Mouse (Mus musculus) neural tube, postnatal 0 days (tissue): ENCODE measurements around the gene Zfp54. TPM values are rescaled to one million over a fixed set of nuclear protein-coding genes. Genes with fewer than 3 reads are reported as not detected.

ENCODE experiments used
- polyA plus RNA-seq: library from polyadenylated mRNA; unstranded; fragments of >200 nt; fragmentation: Nextera tagmentation; extraction: Ambion mirVana; gene quantifications from 2 replicates; pipeline ENCODE4 v1.2.1, GENCODE M21; 2015

The Zfp54 gene
- 3.2 and 3.6 TPM in 2 replicates for polyA plus RNA-seq

DNA sequence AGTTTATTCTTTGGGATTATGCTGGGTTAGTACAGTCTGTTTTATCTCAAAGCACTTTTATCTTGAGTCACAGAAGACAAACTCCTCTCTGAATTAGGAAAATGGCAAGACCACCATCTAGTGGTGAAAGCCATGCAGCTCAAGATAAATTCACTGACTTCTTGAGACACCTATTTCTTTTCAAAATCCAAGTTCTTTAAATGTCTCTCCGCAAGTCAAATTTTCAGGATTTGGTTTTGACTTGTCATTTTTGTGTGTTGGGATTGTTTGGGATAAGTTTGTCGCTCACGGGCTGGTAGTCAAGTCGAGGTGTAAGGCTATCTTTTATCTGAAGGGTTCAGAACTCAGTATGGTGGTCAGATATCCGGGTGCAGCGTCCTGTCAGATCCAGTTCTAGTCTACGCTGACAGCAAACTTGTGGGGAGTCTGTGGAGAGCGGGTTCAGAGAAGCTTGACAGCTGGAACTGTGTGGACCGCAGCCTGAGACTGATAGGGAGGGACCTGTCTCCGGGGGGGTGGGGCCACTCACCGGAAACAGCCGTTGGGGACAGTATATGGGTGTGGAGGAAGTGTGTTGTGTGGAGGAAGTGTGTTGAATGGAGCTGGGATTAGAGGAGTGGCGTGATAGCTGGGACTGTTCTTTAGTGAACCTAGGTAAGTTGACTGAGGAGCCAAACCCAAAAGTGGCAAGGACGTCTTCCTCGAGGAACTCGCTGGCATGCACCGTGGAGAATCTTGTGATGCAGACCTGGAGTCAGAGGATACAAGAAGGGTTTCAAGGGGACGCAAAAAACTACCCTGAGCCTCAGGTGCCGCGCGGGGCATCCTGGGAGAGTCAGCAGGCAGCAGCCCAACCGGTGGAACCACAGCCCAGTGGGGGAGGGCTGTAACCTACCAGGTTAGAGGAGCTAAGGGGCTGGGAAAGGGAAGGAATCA is at the start of gene Zfp54:
Zfp54 (plus strand) TSS at position 564 of the 936 bp plus-strand sequence.

DNA sequence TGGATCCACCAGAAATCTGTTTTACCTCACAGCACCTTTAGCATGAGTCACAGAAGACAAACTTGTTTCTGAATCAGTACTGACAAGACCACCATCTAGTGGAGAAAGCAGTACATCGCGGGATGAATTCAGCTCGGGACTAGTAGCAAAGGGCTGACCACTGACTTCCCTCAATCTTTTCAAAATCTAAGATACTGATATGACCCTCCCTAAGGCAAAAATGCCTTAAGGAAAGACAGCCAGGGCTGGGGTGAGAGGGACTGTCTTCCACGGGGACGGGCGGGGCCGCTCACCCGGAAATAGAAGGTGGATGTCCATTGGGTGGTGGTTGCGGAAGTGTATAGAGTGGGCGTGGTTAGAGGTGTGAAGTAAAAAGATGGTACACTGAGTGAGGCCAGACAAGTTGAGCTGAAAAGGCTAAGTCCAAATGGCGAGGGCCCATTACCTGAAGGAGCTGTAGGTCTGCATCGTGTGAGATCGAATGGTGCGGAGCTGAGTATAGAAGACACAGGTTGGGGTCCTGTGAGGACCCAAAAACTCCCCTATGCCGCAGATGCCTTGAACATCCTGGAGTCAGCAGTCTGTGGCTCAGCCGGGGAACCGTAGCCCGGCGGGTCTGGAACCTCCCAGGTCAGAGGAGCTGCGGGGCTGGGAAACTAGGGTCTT is 39.5 kb upstream of the Zfp54 start, which contains the start of gene Zfp677:
Zfp677 (plus strand) TSS at position 358 of the 666 bp plus-strand sequence.

DNA sequence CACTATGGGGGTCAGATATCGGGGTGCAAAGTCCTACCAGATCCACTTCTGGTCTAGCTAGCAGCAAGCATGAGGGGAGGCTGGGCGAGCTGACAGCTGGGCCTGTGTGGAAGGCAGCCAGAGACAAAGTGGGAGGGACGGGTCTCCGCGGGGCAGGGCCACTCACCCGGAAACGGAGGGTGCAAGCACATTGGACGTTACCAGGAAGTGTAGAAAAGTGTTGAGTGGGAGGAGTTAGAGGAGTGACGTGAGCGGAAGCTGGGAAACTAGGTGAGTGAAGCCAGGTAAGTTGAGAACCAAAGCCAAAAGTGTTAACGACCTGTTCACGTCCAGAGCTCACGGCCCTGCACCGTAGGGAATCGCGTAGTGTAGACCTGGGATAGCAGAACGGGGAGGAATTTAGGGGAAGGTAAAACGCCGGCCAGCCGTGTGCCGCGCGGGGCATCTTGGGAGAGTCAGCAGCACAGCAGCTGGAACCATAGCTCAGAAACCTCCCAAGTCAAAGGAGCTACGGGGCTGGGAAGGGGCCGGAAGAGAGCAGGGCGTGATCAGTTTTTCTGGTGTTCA is 27.2 kb downstream of the Zfp54 start, which contains the start of gene Zfp51:
Zfp51 (plus strand) TSS at position 237 of the 567 bp plus-strand sequence.

Other genes starting within 250 kb of the Zfp54 start
- gene Vmn1r234, start 197.1 kb upstream of the Zfp54 start, polyA plus RNA-seq = not detected in 2 replicates
- not detected in 2 replicates for gene Vmn1r235, start 166.8 kb upstream of the Zfp54 start, polyA plus RNA-seq
- not detected in 2 replicates for gene Vmn1r236, start 140.3 kb upstream of the Zfp54 start, polyA plus RNA-seq
- gene Vmn1r237, start 111.4 kb upstream of the Zfp54 start, polyA plus RNA-seq = not detected in 2 replicates
- gene Zfp677, start 39.5 kb upstream of the Zfp54 start, polyA plus RNA-seq = 3.5 and 4.1 TPM in 2 replicates
- gene Zfp51, start 27.1 kb downstream of the Zfp54 start, polyA plus RNA-seq = 7.6 and 8.1 TPM in 2 replicates
- gene Zfp53, start 65.8 kb downstream of the Zfp54 start, polyA plus RNA-seq = 8.6 TPM in 2 replicates
- 2.8 TPM in 2 replicates for gene Zfp52, start 112.3 kb downstream of the Zfp54 start, polyA plus RNA-seq
- 13.4 and 13.5 TPM in 2 replicates for gene Zfp948, start 143.8 kb downstream of the Zfp54 start, polyA plus RNA-seq
- gene Zfp983, start 227.4 kb downstream of the Zfp54 start, polyA plus RNA-seq = 5.3 and 7.3 TPM in 2 replicates